Mouse (Mus musculus): ENCODE measurements around the gene Asphd2. TPM values are rescaled to one million over a fixed set of nuclear protein-coding genes. Genes with fewer than 3 reads are reported as not detected.

Gene Asphd2
- total RNA-seq, 4 experiments from 2014 or later = 0.15 to 0.99 (median 0.20) TPM; not detected in 1

DNA sequence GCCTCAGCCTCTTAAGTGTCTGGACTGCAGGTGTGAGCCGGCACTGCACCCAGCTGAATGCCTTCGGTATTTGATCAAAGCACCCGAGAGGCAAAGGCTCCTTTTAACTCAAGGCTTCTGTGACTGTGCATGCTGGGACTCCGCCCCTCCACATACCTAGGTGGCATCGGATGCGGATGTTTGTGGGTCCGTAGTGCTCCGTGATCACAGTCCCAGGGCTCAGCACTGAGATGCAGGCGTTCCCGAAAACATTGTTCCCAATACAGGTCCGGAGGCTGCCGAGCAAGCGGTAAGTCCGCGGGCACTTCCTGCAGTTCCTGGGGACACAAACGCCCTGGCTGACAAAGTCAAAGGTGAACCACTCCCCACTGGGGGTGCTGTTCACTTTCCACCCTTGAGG, 3.7 kb downstream of the Asphd2 start:
- no peak for DNase-seq (ENCODE audit: low spot score in 2 of 2)

DNA sequence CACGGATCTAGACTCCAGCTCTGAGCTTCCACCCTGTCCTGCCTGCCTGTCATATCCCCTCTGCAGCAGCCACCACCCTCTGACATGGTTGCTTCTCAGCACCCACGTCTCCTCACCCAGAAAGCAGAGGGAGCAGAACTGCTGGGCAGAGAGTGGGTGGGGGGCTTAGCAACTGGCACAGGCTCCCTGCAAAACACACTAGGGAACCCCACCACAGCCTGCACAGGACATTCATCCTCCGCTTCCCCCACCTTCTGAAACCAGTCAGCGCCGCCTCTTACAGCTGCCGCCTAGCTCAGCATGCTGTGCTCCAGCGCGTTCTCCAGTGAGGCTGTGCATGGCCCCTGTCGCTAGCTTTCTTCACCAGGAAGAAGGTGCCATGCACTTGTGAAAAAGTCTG, 5.3 kb downstream of the Asphd2 start:
- no peak for DNase-seq (ENCODE audit: low spot score in 2 of 2)

DNA sequence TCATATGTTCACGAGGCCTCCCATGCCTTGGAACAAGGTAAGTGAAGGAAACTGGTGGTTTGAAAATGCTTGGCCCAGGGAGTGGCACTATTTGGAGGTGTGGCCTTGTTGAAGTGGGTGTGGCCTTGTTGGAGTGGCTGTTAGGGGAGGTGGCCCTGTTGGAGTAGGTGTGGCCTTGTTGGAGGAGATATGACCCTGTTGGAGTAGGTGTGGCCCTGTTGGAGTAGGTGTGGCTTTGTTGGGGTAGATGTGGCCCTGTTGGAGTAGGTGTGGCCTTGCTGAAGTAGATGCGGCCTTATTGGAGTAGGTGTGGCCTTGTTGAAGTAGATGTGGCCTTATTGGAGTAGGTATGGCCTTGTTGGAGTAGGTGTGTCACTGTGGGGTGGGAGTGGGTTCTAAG, 8.7 kb downstream of the Asphd2 start:
- DNase-seq (ENCODE audit: low spot score in 2 of 2) = no peak

DNA sequence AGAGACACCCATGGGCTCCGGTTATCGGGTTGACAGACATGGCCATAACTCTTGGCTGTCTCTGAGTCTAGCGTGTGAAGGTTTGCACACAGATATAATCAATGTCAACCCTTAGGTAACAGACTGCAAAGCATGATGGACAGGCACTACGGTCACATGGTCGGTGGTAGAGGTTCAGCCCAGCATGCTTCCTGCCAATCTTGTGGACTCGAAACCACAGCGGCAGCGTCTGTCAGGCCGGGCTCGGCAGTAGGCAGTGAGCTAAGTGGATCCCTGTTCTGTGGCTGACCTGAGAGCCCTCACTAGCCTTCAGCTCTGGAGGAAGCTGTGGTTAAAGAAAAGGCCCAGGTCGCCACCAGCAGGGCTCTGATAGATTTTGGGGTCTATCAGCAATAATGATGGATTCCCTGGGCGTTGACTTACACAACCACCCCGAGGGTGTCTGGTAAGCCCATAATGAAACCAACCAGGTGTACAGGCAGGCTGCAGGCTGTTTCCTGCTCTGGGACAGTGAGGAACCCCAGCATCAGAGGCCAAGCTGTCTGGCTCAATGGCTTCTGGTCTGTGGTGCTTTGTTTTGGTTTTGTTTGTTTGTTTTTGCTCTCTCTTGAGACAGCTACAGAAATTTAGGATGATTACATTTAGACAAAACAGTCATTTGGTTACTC, 9.7 kb downstream of the Asphd2 start:
- no peak for DNase-seq (ENCODE audit: low spot score in 2 of 2)

DNA sequence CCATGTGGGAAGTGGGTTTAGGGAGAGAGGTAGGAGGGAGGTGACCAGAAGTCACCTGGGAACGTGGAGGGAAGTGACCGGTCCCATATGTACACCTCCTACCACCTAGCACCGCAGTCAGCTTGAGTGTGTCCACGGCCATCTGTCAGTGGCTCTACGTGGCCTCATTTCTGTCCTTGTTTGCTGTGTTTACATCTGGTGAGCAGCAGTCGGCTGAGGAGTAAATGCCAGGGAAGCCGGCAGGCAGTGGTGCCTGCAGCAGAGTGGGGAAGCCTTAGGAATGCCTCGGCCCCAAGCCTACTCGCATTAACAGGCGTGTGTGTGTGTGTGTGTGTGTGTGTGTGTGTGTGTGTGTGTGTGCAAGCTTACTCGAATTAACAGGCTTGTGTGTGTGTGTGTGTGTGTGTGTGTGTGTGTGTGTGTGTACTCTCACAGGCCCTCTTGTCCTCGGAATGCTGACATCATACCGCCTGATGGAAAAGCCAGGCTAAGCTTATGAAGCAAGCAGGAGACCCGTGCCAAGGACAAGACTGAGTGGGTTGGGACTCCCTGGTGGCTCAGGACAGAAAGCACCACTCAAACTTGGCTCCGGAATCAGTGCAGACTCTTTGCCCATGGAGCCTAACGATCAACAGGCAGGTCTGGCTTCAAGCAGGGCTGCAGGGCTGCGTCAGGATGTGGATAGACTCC, 11.9 kb downstream of the Asphd2 start:
- peak in 1 of 2 experiments; percentile 32 for DNase-seq (ENCODE audit: low spot score in 2 of 2)

DNA sequence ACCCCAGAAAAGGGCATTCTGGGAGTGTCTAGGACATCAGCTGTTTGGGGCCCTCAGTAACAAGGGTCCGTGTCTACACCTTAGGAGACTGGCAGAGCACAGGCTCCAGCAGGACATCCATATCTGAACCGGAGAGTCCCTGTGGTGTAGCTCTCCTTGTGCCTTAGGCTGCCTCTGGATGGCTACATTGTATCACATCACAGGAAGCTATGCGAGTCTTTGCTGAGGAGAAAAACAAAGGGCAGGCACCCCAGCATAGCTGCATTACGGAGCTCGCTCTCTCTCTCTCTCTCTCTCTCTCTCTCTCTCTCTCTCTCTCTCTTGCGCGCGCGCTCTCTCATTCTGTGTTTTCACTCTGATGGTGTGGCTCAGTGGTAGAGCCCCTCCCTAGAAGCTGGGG, 12.6 kb downstream of the Asphd2 start:
- DNase-seq (ENCODE audit: low spot score in 2 of 2) = no peak

DNA sequence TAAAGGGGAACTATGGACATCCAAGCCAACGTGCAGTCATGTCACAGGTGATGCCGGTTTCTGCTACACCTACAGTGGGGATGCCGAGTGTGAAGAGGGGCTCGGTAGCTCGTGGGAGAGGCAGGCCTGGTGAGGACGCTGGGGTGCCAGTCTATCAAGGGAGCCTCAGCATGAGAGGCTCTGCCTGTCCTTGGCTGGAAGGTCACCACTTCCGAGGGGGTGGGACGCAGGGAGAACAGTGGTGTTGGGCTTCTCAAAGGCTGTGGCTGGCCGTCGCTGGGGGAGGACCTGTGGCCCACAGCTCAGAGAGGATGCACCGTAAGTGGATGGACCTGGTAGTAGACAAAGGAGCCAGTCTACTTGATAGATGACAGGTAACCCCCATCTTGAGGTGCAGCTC, 13.5 kb downstream of the Asphd2 start:
- DNase-seq (ENCODE audit: low spot score in 2 of 2) = no peak

DNA sequence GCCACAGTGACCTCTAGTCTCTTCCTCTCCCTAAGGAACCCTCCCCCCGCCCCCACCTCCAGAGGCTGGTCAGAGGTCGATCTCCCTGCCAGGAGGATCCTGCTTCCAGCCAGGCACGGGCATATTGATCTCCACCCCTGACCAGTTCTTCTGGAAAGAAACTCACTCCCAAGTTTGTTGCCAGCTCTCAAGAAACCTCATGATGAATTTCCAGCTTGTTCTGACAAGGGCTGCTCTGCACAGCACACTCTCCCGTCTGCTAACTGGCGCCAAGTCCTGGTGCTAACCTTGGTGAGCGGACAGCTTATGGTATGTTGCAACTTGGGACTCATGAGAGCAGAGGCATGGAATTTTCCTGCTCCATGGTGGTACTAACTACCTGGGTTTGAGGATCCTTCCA, 15.9 kb downstream of the Asphd2 start:
- no peak for DNase-seq (ENCODE audit: low spot score in 2 of 2)

DNA sequence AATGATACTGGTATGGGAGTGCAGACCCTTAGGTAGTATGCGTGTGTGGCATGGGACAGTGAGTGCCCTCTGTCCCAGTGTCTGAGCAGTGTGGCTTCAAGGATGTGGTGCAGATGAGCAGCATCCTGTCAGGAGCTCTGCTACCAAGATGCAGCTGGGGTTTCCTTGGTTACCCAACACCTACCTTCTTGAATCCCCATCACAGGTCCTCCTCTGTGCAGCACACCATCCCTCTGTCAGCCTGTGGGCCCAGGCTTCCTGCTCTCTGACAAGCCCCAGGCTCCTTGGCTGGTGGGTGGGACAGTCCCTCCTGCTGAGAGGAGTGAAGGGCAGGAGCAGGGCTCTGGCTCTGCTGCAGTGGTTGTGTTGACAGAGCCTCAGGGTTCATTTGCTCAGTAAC, 17.3 kb downstream of the Asphd2 start:
- DNase-seq (ENCODE audit: low spot score in 2 of 2) = no peak

DNA sequence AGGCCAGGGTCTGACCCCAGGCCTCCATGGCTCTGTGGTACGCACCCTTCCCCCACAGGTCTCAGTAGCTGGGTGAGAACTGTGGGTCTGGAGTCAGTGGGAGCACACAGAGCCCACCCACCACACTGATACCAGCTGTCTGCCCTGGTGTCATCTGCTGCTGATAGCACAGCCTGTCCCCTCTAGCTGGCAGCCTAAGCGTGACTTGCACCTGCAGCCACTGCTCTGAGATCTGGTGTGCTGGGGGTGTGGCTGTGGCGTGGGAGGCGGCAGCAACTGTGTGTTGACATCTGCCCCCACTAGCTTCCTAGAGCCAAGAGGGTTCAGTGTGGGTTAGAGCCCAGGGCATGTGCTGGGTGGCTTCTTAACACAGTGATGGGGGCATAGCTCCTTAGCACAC, 18.6 kb downstream of the Asphd2 start:
- DNase-seq (ENCODE audit: low spot score in 2 of 2) = no peak

DNA sequence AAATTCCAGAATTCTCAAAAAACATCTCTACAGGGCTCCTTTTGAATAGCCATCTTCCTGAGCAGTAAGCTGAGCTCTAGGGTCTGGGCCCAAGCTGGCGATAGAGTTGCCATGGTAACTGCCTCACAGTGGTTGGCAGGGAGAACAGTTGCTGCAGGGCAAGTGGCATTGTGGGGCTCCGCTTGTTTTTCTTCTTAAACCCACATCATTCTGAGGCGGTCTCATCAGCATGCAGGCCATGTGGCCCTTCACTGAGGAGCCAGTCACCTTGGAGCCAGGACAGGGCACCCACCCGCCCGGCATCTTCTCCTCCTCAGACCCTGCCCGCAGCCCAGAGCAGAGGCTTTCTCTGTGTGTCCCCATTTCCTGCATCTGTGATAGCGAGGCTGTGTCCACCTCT, 22.7 kb downstream of the Asphd2 start:
- DNase-seq (ENCODE audit: low spot score in 2 of 2) = no peak

DNA sequence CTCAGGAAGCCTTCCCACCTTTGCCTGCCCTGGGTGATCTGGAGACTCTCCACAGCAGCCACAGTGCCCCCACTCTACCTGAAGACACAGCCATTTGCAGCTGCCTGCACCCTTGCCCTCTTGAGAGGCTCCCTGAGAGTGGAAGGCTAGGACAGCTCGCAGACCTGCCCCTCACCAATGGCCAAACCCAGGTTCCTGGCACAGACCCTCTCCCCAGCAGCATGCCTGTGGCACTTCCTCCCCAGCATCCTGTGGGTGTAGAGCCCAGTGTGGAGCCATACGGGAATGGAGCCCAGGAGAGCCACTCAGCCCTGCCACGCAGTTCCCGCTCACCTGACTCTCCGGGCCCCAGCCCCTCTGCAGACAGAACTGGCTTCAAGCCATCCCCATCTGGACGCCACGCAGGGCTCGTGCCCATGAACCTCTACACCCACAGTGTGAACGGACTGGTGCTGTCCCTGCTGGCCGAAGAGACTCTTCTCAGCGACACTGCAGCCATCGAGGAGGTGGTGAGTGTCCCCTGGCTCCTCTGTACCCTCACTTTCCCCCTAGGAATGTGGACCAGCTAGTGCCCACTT, 24.3 kb downstream of the Asphd2 start:
- DNase-seq (ENCODE audit: low spot score in 2 of 2) = no peak

DNA sequence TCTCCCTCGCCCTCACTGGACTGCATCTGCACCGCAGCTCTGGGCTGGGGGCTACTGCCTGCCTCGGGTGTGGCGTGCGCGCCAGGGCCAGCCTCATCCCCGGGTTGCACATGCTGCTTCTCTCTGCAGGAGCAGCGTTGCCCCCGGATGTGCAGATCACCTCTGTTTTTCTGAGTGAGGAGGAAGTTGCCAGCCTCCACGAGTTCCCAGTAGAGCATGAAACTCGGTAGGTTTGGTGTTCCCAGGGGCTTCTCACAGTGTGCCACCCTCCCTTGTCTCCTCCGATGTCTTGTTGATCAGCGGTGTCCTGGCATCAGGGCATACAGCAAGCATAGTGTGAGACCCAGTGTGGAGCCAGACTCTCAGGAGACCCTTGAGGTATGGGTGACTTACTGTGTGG, 25.3 kb downstream of the Asphd2 start:
- DNase-seq (ENCODE audit: low spot score in 2 of 2) = no peak

DNA sequence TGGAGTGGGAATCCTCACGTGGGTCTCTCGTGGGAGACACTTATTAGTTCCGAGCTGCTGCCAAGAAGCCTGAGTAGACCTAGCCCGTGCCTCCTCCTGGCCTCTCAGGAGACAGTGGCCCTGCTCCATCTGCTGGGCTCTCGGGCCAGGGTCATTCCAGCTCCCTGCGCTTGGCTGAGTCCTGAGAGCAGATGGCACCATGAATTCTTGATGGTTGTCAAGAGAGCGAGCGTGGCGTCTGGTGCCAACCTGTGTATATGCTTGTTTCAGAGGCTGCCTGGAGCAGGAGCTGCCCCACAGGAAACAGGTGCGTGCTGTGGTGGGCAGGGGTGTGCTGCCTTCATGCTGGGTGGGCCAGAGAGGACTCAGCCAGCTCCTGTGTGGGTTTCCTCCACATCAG, 26.0 kb downstream of the Asphd2 start:
- DNase-seq (ENCODE audit: low spot score in 2 of 2) = no peak

DNA sequence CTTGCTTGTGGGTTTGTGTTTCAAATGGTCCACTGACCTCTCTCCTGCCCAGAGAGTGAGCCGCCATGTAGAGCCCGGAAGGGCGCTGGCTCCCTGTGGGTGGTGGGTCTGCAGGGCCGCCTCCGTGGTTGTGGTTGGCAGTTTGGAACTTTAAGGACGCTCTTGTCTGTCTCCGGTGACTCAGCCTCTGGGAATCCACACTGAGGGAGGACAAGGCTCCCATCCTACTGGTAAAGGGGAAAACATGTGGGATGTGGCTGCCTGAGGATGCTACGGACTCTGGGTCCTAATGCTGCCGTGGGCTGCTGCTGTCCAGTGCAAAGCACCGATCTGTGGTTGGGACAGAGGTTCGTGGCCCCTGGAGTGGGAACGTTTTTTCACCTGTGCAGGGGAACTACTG, 26.7 kb downstream of the Asphd2 start:
- DNase-seq (ENCODE audit: low spot score in 2 of 2) = no peak

DNA sequence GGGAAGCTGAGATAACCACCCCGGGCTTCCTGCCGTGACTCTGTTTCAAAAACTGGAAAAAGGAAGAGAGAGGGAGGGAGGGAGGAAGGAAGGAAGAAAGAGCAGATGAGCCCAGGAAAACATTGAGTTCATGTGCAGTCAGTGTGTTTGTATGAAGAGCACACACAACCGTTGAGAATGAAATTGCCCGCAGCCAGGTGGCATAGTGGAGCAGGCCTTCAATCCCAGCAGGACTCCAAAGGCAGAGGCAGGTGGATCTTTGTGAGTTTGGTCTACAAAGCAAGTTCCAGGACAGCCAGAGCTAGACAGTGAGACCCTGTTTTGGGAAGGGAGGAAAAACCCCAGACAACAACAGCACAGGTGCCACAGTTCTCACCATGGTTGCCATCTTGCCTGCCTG, 27.3 kb downstream of the Asphd2 start:
- no peak for DNase-seq (ENCODE audit: low spot score in 2 of 2)

DNA sequence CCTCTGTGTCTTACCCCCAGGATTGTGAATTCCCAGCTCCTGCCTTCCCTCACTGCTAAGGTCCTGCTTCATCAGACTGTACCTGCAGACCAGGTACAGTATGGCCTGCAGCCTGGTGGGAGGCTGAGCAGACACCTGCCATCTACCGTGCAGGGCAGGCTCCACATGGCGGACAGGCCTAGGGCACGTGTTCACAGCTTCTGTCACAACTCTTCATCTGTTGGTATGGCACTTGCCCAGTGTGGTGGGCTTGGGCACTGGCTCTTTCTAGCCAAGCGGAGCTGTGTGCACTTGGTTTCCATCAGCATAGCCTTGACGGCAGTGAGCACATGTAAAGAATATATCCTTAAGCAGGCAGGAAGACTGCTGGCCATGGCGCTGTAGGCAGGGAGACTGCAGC, 27.8 kb downstream of the Asphd2 start:
- no peak for DNase-seq (ENCODE audit: low spot score in 2 of 2)

DNA sequence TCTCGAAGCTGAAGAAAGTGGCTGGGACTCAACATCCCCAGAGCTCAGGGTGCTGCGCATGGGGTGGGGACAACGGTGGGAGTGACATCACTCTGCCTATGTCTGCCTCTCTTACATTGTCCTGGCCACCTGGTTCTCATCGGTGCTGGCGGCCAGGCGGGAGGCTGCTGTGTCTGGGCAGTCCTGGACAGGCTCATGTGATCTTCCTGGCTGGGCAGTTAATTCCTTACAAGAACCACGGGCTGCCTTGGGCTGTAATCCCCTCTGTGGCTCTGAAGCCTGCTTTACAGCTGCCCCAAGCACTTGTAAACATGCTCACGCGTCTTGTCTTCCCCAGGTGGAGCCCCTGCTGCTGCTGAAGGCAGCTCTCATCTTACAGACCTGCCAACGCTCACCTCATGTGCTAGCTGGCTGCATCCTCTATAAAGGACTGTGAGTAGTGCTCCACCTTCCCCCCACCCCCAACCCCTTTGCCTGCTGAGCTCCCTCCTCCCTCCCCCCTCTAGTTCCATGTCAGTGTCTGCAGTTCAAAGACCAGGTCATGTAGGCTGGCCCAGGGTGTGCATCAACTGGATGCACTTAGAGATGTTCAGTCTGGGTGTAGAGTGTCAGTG, 30.4 kb downstream of the Asphd2 start:
- DNase-seq (ENCODE audit: low spot score in 2 of 2) = no peak

DNA sequence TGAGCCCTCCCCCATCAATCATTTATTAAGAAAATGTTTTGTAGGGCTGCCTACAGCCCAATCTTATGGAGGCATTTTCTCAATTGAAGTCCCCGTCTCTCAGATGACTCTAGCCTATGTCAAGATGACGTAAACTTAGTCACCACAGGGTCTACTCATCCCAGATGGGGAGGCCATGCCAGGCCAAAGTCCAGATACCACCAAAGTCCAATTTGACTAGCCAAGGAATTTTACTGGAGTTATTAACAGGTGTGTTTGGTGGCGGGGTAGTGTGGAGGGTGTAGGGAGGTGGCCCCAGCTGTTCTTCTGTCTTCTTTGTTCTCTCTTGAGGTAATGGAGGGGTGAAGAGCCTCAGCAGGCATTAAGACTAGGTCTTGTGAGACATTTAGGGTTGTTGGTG, 34.6 kb downstream of the Asphd2 start:
- DNase-seq (ENCODE audit: low spot score in 2 of 2) = no peak

DNA sequence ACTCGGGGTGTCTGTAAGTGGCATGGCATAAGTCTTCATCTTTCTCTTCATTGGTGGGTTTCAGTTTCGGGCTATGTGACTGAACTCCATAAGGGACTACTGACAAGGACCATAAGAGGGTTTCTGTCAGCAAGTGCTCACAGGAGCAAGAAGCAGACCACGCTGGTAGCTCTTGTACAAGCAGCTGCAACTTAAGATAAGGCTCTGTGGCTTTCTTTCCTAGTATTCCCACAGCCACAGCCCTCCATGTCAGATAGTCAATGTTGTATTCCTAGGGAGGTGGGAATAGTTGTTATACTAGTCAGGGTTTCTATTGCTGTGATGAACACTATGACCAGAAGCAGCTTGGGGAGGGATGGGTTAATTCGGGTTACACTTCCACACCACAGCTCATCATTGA, 35.1 kb downstream of the Asphd2 start:
- DNase-seq (ENCODE audit: low spot score in 2 of 2) = no peak

DNA sequence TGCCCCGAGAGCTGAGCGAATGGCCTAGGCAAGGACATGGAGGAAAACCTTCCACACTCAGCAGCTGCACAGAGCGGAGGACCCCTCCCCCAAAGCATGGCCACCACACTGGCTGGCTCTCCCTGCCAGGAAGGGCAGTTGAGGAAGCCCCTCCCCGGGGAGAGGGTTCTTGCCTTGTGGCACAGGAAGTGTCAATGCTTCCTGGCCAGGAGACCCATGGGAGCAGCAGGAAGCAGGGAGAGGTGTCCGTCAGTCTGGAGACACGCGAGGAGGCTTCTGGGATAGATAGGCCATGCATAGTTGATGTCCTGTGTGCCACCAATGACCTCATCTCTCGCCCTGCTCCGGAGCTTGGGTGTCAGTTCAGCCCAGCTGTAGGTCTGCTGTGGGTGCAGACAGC, 38.3 kb downstream of the Asphd2 start:
- DNase-seq (ENCODE audit: low spot score in 2 of 2) = no peak

DNA sequence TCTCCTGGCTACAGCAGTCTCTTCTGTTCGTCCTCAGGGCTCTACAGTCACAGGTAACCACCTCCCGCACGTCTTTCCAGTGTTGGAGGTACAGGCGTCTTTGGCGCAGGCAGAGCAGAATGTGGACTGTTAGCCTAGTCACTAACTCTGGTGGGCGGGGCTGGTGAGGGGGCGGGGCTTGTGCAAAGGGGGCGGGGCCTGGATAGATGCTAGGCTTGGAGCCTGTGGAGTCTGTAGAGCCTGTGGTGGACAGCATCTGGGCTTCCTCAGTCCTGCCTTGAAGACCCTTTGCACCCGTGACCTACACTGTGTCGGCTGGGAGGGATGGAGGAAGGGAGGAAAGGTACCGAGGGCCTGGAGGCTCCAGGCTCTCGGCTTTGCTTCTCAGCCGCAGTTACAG, 38.8 kb downstream of the Asphd2 start, which contains the start of gene Gm6583:
Gm6583 (minus strand) TSS at position 124 of the 400 bp plus-strand sequence.
- no peak for DNase-seq (ENCODE audit: low spot score in 2 of 2)

DNA sequence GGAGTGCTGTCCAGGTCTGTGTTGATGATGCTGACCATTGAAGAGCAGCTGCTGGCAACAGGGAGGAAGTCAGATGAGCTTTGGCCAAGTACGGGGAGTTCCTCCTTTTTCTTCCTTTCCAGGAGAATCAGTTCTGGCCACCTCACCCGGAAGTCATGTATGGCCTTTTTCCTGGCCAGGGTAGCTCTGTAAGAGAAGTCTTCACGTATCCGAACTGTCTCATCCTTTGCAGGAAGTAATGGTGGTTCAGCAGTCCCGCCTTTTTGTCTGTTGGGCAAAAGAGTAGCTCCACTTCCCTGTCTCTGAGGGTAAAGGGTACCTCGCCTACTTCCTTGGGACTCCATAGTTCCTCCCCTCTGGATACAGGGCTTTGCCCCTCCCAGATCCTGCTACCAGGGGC, 39.2 kb downstream of the Asphd2 start:
- no peak for DNase-seq (ENCODE audit: low spot score in 2 of 2)

Measured in gastrocnemius, adult 8-10 months (tissue).